Mouse (Mus musculus) MEL (cell line): ENCODE data around the gene Defb13. TPM values are rescaled to one million over a fixed set of nuclear protein-coding genes. Genes with fewer than 3 reads are reported as not detected.
"Not testable (repeated sequence)": the region's sequence is repeated elsewhere in the genome, so short reads cannot be mapped to it uniquely, and the experiment has no call there.

ENCODE experiments used
- DNase-seq: peaks from one replicate; pipeline ENCODE4 v3.0.0; 2011; ENCODE audit warnings: low read depth, low spot score
- H3K27ac ChIP-seq: 2 replicates; pipeline ENCODE4 v1.5.1; 2012; ENCODE audit warnings: low read depth, mild to moderate bottlenecking, control low read depth, low read length, moderate library complexity; ENCODE audit not compliant: control insufficient read depth
- H3K27me3 ChIP-seq, 2 experiments: fragments of 150-350 bp in 1 of 2; sonication (generic) in 1 of 2; 2 replicates each; pipeline ENCODE4 v1.6.1; 2012; ENCODE audit warnings: low read length in 2 of 2, mild to moderate bottlenecking in 2 of 2, improper control_type of control experiment in 1 of 2, moderate library complexity in 1 of 2; ENCODE audit not compliant: insufficient read depth in 2 of 2, control insufficient read depth in 1 of 2
- H3K36me3 ChIP-seq, 2 experiments: 2 replicates each; pipeline ENCODE4 v1.6.1; 2012 to 2014; ENCODE audit warnings: low read length in 2 of 2, improper control_type of control experiment in 1 of 2, inconsistent platforms in 1 of 2, mild to moderate bottlenecking in 1 of 2; ENCODE audit not compliant: insufficient read depth in 2 of 2, control insufficient read depth in 1 of 2
- H3K4me1 ChIP-seq, 2 experiments: fragments of 150-350 bp in 1 of 2; sonication (generic) in 1 of 2; 2 replicates each; pipeline ENCODE4 v1.6.1; 2012; ENCODE audit warnings: low read length in 2 of 2, improper control_type of control experiment in 1 of 2, mild to moderate bottlenecking in 1 of 2; ENCODE audit not compliant: insufficient read depth in 2 of 2, control insufficient read depth in 1 of 2
- H3K4me3 ChIP-seq, 2 experiments: fragments of 150-350 bp in 1 of 2; sonication (generic) in 1 of 2; 2 replicates each; pipeline ENCODE4 v1.5.1; 2012; ENCODE audit warnings: low read depth in 2 of 2, low read length in 2 of 2, mild to moderate bottlenecking in 2 of 2, moderate library complexity in 2 of 2, control low read depth in 1 of 2, improper control_type of control experiment in 1 of 2; ENCODE audit not compliant: control insufficient read depth in 1 of 2, insufficient read depth in 1 of 2
- H3K79me2 ChIP-seq: 2 replicates; pipeline ENCODE4 v1.6.1; 2012; ENCODE audit warnings: mild to moderate bottlenecking, low read length, moderate library complexity; ENCODE audit not compliant: control insufficient read depth, poor library complexity, insufficient read depth
- H3K9ac ChIP-seq: 2 replicates; pipeline ENCODE4 v1.6.1; 2012; ENCODE audit warnings: low read depth, mild to moderate bottlenecking, control low read depth, low read length, moderate library complexity; ENCODE audit not compliant: control insufficient read depth, poor library complexity, severe bottlenecking
- H3K9me3 ChIP-seq: fragments of 150-350 bp; sonication (generic); replicated peaks from 2 replicates; pipeline ENCODE4 v1.6.1; 2012; ENCODE audit warnings: mild to moderate bottlenecking, low read length, improper control_type of control experiment, moderate library complexity; ENCODE audit not compliant: insufficient read depth
- BHLHE40 ChIP-seq: IDR thresholded peaks from 2 replicates; pipeline ENCODE4 v1.6.1; 2012; ENCODE audit warnings: low read depth, mild to moderate bottlenecking, inconsistent platforms, low read length, improper control_type of control experiment, borderline replicate concordance
- CHD1 ChIP-seq: IDR thresholded peaks from 2 replicates; pipeline ENCODE4 v1.6.1; 2012; ENCODE audit warnings: low read depth, mild to moderate bottlenecking, inconsistent platforms, low read length, improper control_type of control experiment
- ETS1 ChIP-seq: IDR thresholded peaks from 2 replicates; pipeline ENCODE4 v1.6.1; 2012; ENCODE audit warnings: low read depth, mild to moderate bottlenecking, inconsistent platforms, low read length, improper control_type of control experiment, moderate library complexity
- GABPA ChIP-seq: IDR thresholded peaks from 2 replicates; pipeline ENCODE4 v1.6.1; 2012; ENCODE audit warnings: low read depth, mild to moderate bottlenecking, inconsistent platforms, low read length, improper control_type of control experiment, moderate library complexity
- JUND ChIP-seq: IDR thresholded peaks from 2 replicates; pipeline ENCODE4 v1.6.1; 2011; ENCODE audit warnings: low read depth, mild to moderate bottlenecking, improper control_type of control experiment, low read length
- KAT2A ChIP-seq: conservative IDR thresholded peaks from 2 replicates; pipeline ENCODE4 v1.6.1; 2012; ENCODE audit warnings: low read depth, low read length, improper control_type of control experiment, inconsistent platforms
- MAFK ChIP-seq: IDR thresholded peaks from 2 replicates; pipeline ENCODE4 v1.6.1; 2011; ENCODE audit warnings: low read depth, mild to moderate bottlenecking, low read length, improper control_type of control experiment, borderline replicate concordance
- MAZ ChIP-seq: IDR thresholded peaks from 2 replicates; pipeline ENCODE4 v1.6.1; 2012; ENCODE audit warnings: low read depth, mild to moderate bottlenecking, inconsistent platforms, low read length, improper control_type of control experiment
- MYB ChIP-seq: IDR thresholded peaks from 2 replicates; pipeline ENCODE4 v1.6.1; 2011; ENCODE audit warnings: mild to moderate bottlenecking, low read depth, low read length, improper control_type of control experiment
- NRF1 ChIP-seq: IDR thresholded peaks from 2 replicates; pipeline ENCODE4 v1.6.1; 2014; ENCODE audit warnings: low read depth, mild to moderate bottlenecking, inconsistent platforms, low read length, improper control_type of control experiment, moderate library complexity; ENCODE audit not compliant: poor library complexity, insufficient read depth, severe bottlenecking
- POLR2AphosphoS2 ChIP-seq: IDR thresholded peaks from 2 replicates; pipeline ENCODE4 v1.6.1; 2011; ENCODE audit warnings: low read length, improper control_type of control experiment
- SIN3A ChIP-seq: IDR thresholded peaks from 2 replicates; pipeline ENCODE4 v1.6.1; 2012; ENCODE audit warnings: low read length, improper control_type of control experiment, inconsistent platforms
- TBP ChIP-seq: IDR thresholded peaks from 2 replicates; pipeline ENCODE4 v1.8.0; 2011; ENCODE audit warnings: low read depth, low read length, improper control_type of control experiment
- UBTF ChIP-seq: IDR thresholded peaks from 2 replicates; pipeline ENCODE4 v1.6.1; 2012; ENCODE audit warnings: low read depth, mild to moderate bottlenecking, inconsistent platforms, low read length, improper control_type of control experiment, moderate library complexity, borderline replicate concordance; ENCODE audit not compliant: insufficient read depth
- USF2 ChIP-seq, 2 experiments: IDR thresholded peaks; 2 replicates each; pipeline ENCODE4 v1.6.1; 2011 to 2012; ENCODE audit warnings: improper control_type of control experiment in 2 of 2, low read length in 2 of 2, borderline replicate concordance in 1 of 2, inconsistent platforms in 1 of 2, low read depth in 1 of 2, mild to moderate bottlenecking in 1 of 2; ENCODE audit not compliant: insufficient read depth in 1 of 2
- ZC3H11A ChIP-seq: IDR thresholded peaks from 2 replicates; pipeline ENCODE4 v1.6.1; 2012; ENCODE audit warnings: low read depth, mild to moderate bottlenecking, inconsistent platforms, low read length, improper control_type of control experiment
- polyA plus RNA-seq, 2 experiments: library from polyadenylated mRNA; stranded (reverse) in 1 of 2; unstranded in 1 of 2; fragments of >175 nt in 1 of 2; fragments of >200 nt in 1 of 2; gene quantifications; 2 replicates each; pipeline versions ENCODE4 v1.2.1 to v1.2.4; 2012; ENCODE audit warnings: low replicate concordance in 2 of 2, low read depth in 1 of 2; ENCODE audit not compliant: insufficient read length in 2 of 2, insufficient read depth in 1 of 2, missing spikeins in 1 of 2
- total RNA-seq: library from RNA; depleted of rRNA; stranded (reverse); fragments of 300-350 nt; gene quantifications from 2 replicates; pipeline ENCODE4 v1.2.3, GENCODE M21; 2012

The Defb13 gene
- total and polyA plus RNA-seq, 3 experiments: not detected

DNA sequence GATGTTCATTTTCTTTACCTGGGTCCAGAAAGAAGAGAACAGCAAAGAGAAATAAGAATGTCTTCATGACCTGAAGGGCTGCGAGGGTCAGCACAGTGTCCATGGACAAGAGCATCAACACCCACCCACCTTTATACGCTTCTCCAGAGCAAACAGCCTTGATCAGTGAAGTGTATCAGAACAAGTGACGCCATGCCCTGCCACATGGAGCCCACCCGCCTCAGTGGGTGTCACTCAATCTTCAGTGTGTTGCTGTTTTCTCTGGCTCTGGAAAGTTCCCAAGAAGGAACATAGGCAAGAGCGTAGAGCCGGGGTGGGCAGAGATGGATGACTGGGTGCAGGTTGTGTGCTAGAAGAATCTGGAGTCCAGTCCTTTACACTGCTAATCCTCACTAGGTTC is 14.0 kb upstream of the Defb13 start, which contains the start of gene Defb15:
TSS of gene Defb15 (minus strand) at position 101 of the 400 bp plus-strand sequence.
- Histone ChIP-seq H3K9me3 (no peaks in the 10 kb centered on the region), H3K4me3 (no peak within 1 kb of the TSS), H3K27me3 (no peaks in the 10 kb centered on the region), H3K79me2 (no peaks in the 10 kb centered on the region), H3K4me1 (no peaks in the 10 kb centered on the region), H3K9ac (no peak within 1 kb of the TSS), H3K36me3 (no peaks in the 10 kb centered on the region), H3K27ac (no peak within 1 kb of the TSS)
- TF ChIP-seq MAZ (no peak), SIN3A (no peak), BHLHE40 (no peak), KAT2A (no peak), NRF1 (no peak), UBTF (no peak)
- no peak for DNase-seq

DNA sequence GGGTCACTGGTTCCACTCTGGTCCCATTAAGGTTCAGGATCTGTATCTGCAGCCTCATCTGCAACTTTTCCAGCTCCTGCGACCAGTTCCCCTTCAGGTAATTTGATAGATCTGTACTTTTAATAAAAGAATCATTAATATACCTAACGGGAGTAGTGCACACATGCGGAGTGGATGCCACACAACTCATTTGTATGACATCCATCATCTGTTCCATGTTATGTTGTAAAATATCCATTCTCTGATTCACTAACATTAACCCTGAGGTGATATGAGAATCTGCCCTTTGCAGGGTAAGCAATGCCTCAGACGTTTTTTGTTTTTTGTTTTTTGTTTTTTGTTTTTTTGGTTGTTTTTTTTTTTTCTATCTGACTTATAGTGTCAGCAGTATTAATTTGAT is 8.5 kb upstream of the Defb13 start, which contains the start of gene Defb35:
TSS of gene Defb35 (plus strand) at position 301 of the 400 bp plus-strand sequence.
- H3K36me3 ChIP-seq, H3K4me1 ChIP-seq, DNase-seq, H3K27ac ChIP-seq, H3K4me3 ChIP-seq, H3K27me3 ChIP-seq, H3K79me2 ChIP-seq, H3K9ac ChIP-seq, H3K9me3 ChIP-seq: not testable (repeated sequence)

DNA sequence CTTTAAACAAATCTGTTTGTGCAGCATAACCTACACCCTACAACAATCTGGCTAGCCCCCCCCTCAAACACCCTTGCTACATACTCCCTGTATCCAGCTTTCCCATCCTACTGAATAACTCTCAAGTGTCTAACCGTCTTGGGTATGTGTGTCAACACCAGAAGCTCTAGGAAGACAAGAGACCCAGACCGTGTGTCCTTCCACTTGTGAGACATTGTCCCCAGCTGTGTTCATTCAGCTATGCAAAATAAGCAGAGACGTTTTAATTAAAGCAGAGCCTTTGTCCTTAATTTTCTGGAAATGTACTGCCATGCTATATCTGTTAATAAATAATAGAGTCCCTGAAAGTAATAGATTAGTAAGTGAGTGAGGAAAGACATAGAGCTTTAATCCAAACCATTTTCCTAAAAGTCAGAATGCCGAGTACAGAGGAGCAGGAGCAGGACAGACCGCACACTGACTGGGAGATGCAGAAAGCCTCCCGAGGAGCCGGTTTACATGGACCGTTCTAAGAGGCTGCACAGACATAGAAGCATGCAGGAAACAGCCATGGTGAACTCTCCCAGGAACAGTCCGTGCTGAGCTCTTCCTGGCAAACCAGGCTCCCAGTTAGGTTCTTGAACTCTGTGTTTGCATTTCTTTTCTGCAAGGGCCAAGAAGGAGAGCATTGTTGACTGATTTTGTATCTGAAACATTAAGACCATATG is 902 bp downstream of the Defb13 start:
- H3K4me1 ChIP-seq: no peaks in the 10 kb centered on the region
- no peaks in the 10 kb centered on the region for H3K9me3 ChIP-seq
- no peaks in the 10 kb centered on the region for H3K27me3 ChIP-seq
- TF ChIP-seq POLR2AphosphoS2 (no peak), GABPA (no peak), MYB (no peak), UBTF (no peak), TBP (no peak), CHD1 (no peak), MAFK (no peak), JUND (no peak), USF2 (IDR thresholded peaks at IDR 0.05; ENCODE audit: borderline replicate concordance in 1 of 2, insufficient read depth in 1 of 2, low read depth in 1 of 2, low read length in 2 of 2) (no peak), ETS1 (no peak), ZC3H11A (no peak)
- no peaks in the 10 kb centered on the region for H3K36me3 ChIP-seq
- no peaks in the 10 kb centered on the region for H3K79me2 ChIP-seq
- H3K9ac ChIP-seq: no peak overlapping the region
- H3K27ac ChIP-seq: no peak overlapping the region
- no peak overlapping the region for H3K4me3 ChIP-seq
- DNase-seq: no peak
